Mouse (Mus musculus) cortical plate, adult 2 months (tissue): ENCODE measurements at regions not wholly inside any gene's neighbourhood (a gene's known extent, or its start where the extent isn't known, plus 50 kb on each side); places are given as distances from the start of the nearest gene placed in this dataset.

Experiments
- CTCF ChIP-seq: fragments of 200-500 bp; IDR thresholded peaks from 2 replicates; pipeline ENCODE4 v1.5.1; 2011; ENCODE audit warnings: mild to moderate bottlenecking, control low read depth, low read length; ENCODE audit not compliant: insufficient read depth; ENCODE audit errors: extremely low read depth
- POLR2A ChIP-seq: fragments of 200-500 bp; IDR thresholded peaks from 2 replicates; pipeline ENCODE4 v1.6.1; 2011; ENCODE audit warnings: mild to moderate bottlenecking, low read length, control low read depth; ENCODE audit not compliant: insufficient read depth; ENCODE audit errors: extremely low read depth

- TF ChIP-seq POLR2A (no peak), CTCF (no peak)
These were observed 83.9 kb upstream of the Dlg1 start for GRCm38 (mm10) chr16:31579318-31579717.
